Mouse (Mus musculus): ENCODE measurements around the gene Rbms1.
"Not testable (repeated sequence)": the region's sequence is repeated elsewhere in the genome, so short reads cannot be mapped to it uniquely, and the experiment has no call there.

The Rbms1 gene

GRCm38 (mm10) chr2:60856097-60856496 is 106.9 kb downstream of the Rbms1 start:
- no peak for ATAC-seq (ENCODE audit: insufficient number of reproducible peaks, low FRiP score, low TSS enrichment)

- ATAC-seq (ENCODE audit: insufficient number of reproducible peaks, low FRiP score, low TSS enrichment), result no peak
These were observed 108.0 kb downstream of the Rbms1 start for GRCm38 (mm10) chr2:60855006-60855405.

- no peak for ATAC-seq (ENCODE audit: insufficient number of reproducible peaks, low FRiP score, low TSS enrichment)
These were observed 111.1 kb downstream of the Rbms1 start for GRCm38 (mm10) chr2:60851898-60852297.

- no peak for ATAC-seq (ENCODE audit: insufficient number of reproducible peaks, low FRiP score, low TSS enrichment)
These were observed 111.8 kb downstream of the Rbms1 start for GRCm38 (mm10) chr2:60851057-60851718.

- ATAC-seq (ENCODE audit: insufficient number of reproducible peaks, low FRiP score, low TSS enrichment), result no peak
These were observed 114.5 kb downstream of the Rbms1 start for GRCm38 (mm10) chr2:60848478-60848877.

- no peak for ATAC-seq (ENCODE audit: insufficient number of reproducible peaks, low FRiP score, low TSS enrichment)
These were observed 115.0 kb downstream of the Rbms1 start for GRCm38 (mm10) chr2:60847984-60848383.

GRCm38 (mm10) chr2:60845316-60845894 is 117.6 kb downstream of the Rbms1 start:
- ATAC-seq (ENCODE audit: insufficient number of reproducible peaks, low FRiP score, low TSS enrichment), result no peak

- ATAC-seq (ENCODE audit: insufficient number of reproducible peaks, low FRiP score, low TSS enrichment), result no peak
These were observed 118.7 kb downstream of the Rbms1 start for GRCm38 (mm10) chr2:60844259-60844658.

GRCm38 (mm10) chr2:60843633-60844032 is 119.4 kb downstream of the Rbms1 start:
- no peak for ATAC-seq (ENCODE audit: insufficient number of reproducible peaks, low FRiP score, low TSS enrichment)

GRCm38 (mm10) chr2:60842976-60843375 is 120.0 kb downstream of the Rbms1 start:
- no peak for ATAC-seq (ENCODE audit: insufficient number of reproducible peaks, low FRiP score, low TSS enrichment)

- no peak for ATAC-seq (ENCODE audit: insufficient number of reproducible peaks, low FRiP score, low TSS enrichment)
These were observed 122.1 kb downstream of the Rbms1 start for GRCm38 (mm10) chr2:60840922-60841321.

GRCm38 (mm10) chr2:60839498-60839897 is 123.5 kb downstream of the Rbms1 start:
- no peak for ATAC-seq (ENCODE audit: insufficient number of reproducible peaks, low FRiP score, low TSS enrichment)

GRCm38 (mm10) chr2:60838856-60839255 is 124.1 kb downstream of the Rbms1 start:
- no peak for ATAC-seq (ENCODE audit: insufficient number of reproducible peaks, low FRiP score, low TSS enrichment)

GRCm38 (mm10) chr2:60837616-60838015 is 125.4 kb downstream of the Rbms1 start:
- ATAC-seq (ENCODE audit: insufficient number of reproducible peaks, low FRiP score, low TSS enrichment), result no peak

GRCm38 (mm10) chr2:60836237-60836636 is 126.8 kb downstream of the Rbms1 start:
- no peak for ATAC-seq (ENCODE audit: insufficient number of reproducible peaks, low FRiP score, low TSS enrichment)

- ATAC-seq (ENCODE audit: insufficient number of reproducible peaks, low FRiP score, low TSS enrichment), result no peak
These were observed 128.7 kb downstream of the Rbms1 start for GRCm38 (mm10) chr2:60834293-60834692.

- ATAC-seq (ENCODE audit: insufficient number of reproducible peaks, low FRiP score, low TSS enrichment), result no peak
These were observed 130.7 kb downstream of the Rbms1 start for GRCm38 (mm10) chr2:60832254-60832653.

GRCm38 (mm10) chr2:60830464-60830863 is 132.5 kb downstream of the Rbms1 start:
- ATAC-seq (ENCODE audit: insufficient number of reproducible peaks, low FRiP score, low TSS enrichment), result not testable (repeated sequence)

- no peak for ATAC-seq (ENCODE audit: insufficient number of reproducible peaks, low FRiP score, low TSS enrichment)
These were observed 134.0 kb downstream of the Rbms1 start for GRCm38 (mm10) chr2:60828908-60829462.

GRCm38 (mm10) chr2:60827152-60827428 is 135.9 kb downstream of the Rbms1 start:
- ATAC-seq (ENCODE audit: insufficient number of reproducible peaks, low FRiP score, low TSS enrichment), result no peak

GRCm38 (mm10) chr2:60826406-60827151 is 136.4 kb downstream of the Rbms1 start:
- no peak for ATAC-seq (ENCODE audit: insufficient number of reproducible peaks, low FRiP score, low TSS enrichment)

Data from cerebellum, adult (tissue).